Mouse (Mus musculus) embryonic facial prominence, embryonic 15.5 days (tissue): ENCODE results near the gene Rora. TPM values are rescaled to one million over a fixed set of nuclear protein-coding genes. Genes with fewer than 3 reads are reported as not detected.
A peak's percentile ranks its signal among the peaks of the same experiment; 100 is the strongest.

Source experiments
- ATAC-seq: fragments of 200-750 bp; cut with Nextera tagmentation; 2 replicates; pipeline ENCODE4 v1.8.0; 2017; ENCODE audit warnings: low read depth, moderate TSS enrichment; ENCODE audit not compliant: insufficient number of reproducible peaks, low FRiP score, low TSS enrichment
- H3K27ac ChIP-seq: fragments of 300-500 bp; sonication (generic); replicated peaks from 2 replicates; pipeline ENCODE4 v1.5.1; 2015; ENCODE audit warnings: mild to moderate bottlenecking, inconsistent platforms
- H3K27me3 ChIP-seq: fragments of 300-500 bp; sonication (generic); 2 replicates; pipeline ENCODE4 v1.6.1; 2015; ENCODE audit warnings: inconsistent platforms
- H3K36me3 ChIP-seq: fragments of 300-500 bp; sonication (generic); 2 replicates; pipeline ENCODE4 v1.6.1; 2015; ENCODE audit warnings: mild to moderate bottlenecking, inconsistent platforms
- H3K4me1 ChIP-seq: fragments of 300-500 bp; sonication (generic); 2 replicates; pipeline ENCODE4 v1.6.1; 2015; ENCODE audit warnings: inconsistent platforms
- H3K4me2 ChIP-seq: fragments of 300-500 bp; sonication (generic); replicated peaks from 2 replicates; pipeline ENCODE4 v1.6.1; 2015; ENCODE audit warnings: mild to moderate bottlenecking, inconsistent platforms
- H3K4me3 ChIP-seq: fragments of 300-500 bp; sonication (generic); replicated peaks from 2 replicates; pipeline ENCODE4 v1.5.1; 2015; ENCODE audit warnings: mild to moderate bottlenecking, inconsistent platforms
- H3K9ac ChIP-seq: fragments of 300-500 bp; sonication (generic); 2 replicates; pipeline ENCODE4 v1.6.1; 2015; ENCODE audit warnings: inconsistent platforms
- H3K9me3 ChIP-seq: fragments of 300-500 bp; sonication (generic); replicated peaks from 2 replicates; pipeline ENCODE4 v1.6.1; 2016; ENCODE audit warnings: inconsistent platforms
- WGBS: fragments of 180-500 bp; shearing (Covaris S2); methylation state at CpG from one replicate; pipeline ENCODE4 v1.1.7; 2015; 5-methylcytosine and 5-hydroxymethylcytosine counted together
- polyA plus RNA-seq: library from polyadenylated mRNA; unstranded; fragments of >200 nt; fragmentation: Nextera tagmentation; extraction: Ambion mirVana; gene quantifications from 2 replicates; pipeline ENCODE4 v1.2.1, GENCODE M21; 2015

Rora gene
- polyA plus RNA-seq, 1 experiment from 2014 or later, result 27.3 TPM

DNA sequence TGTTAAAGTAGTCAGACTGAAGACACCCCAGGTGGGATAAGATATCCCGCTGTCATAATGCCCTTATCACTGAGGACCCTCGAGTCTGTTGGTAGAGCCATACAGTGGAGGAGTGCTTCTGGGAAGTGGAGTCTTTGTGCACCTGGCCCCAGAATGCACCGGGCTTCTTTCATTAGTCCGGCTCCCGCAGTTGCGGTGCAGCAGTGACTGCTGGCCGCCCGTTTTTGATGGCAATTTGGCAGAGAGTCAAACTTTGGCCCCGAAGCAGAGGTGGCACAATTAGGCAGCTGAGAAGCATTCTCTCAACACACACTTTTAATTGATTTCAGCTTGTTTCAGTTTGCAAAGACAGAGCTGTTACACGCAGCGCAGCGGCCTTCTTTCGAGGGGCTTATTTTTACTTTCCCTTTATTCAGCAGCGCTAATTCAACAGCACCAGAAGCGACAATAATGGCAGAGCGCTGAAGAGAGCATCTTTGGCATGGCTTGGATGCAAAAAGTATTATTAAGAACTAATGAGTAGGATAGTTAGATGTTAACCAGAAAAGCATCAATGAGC lies 138.5 kb downstream of the Rora start:
- 55% methylated on average over 16 of the region's 16 CpGs for WGBS
- no peak overlapping the region for H3K9ac ChIP-seq
- H3K4me3 ChIP-seq, result no peak overlapping the region
- no peaks in the 10 kb centered on the region; the same call in 1 of the 2 replicates for H3K27me3 ChIP-seq
- ATAC-seq, result no peak
- no peaks in the 10 kb centered on the region for H3K9me3 ChIP-seq
- H3K4me1 ChIP-seq, result peaks cover 36% of the 10 kb centered on the region
- no peak overlapping the region for H3K27ac ChIP-seq
- peak overlapping the region; percentile 24; the same call in 1 of the 2 replicates for H3K4me2 ChIP-seq
- H3K36me3 ChIP-seq, result no peaks in the 10 kb centered on the region

DNA sequence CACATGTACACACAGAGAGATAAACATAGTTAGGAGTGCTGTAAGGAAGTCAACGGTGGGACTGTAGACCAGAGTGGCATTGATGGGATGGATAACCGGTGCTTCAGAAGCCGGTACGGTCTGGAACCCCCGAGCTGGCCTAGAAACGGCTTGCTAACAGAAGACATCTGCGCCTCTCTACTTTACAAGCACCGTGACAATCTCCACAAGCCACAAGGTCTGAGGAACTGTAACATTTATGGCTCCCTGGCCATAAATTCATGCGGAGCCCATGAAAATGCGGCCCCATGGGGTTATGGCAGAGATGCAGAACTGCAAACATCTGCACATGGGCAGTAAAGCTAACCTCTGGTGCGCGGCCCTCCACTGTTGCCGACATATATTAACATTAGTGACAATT lies 141.7 kb downstream of the Rora start:
- no peaks in the 10 kb centered on the region; the same call in 1 of the 2 replicates for H3K27me3 ChIP-seq
- H3K9me3 ChIP-seq, result no peaks in the 10 kb centered on the region
- no peak overlapping the region for H3K27ac ChIP-seq
- no peak for ATAC-seq
- H3K4me1 ChIP-seq, result peaks cover 25% of the 10 kb centered on the region
- H3K4me2 ChIP-seq, result no peak overlapping the region
- 49% methylated on average over 13 of the region's 13 CpGs for WGBS
- H3K9ac ChIP-seq, result no peak overlapping the region
- no peak overlapping the region for H3K4me3 ChIP-seq
- no peaks in the 10 kb centered on the region for H3K36me3 ChIP-seq

DNA sequence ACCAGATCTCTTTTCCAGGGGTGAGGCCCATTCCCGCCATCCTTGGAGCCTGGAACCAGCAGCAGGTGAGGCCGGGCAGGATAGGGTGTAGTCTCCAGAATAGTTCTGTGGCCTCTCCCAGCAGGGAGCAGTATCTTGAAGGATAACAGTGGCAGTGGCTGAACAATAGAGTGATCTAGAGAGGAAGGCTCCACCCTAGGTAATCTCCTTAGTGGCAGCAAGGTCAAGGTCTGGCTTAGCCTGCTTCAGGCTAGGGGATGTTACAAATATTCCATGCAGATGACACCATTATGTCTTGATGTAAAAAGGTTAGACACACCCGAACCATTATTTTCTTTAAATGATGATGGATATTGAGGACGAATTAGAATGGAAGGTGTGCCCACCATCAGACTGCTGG lies 144.6 kb downstream of the Rora start:
- H3K4me3 ChIP-seq, result no peak overlapping the region
- H3K9ac ChIP-seq, result no peak overlapping the region
- ATAC-seq, result no peak

GRCm38 (mm10) chr9:68799065-68799464 lies 145.5 kb downstream of the Rora start:
- Histone ChIP-seq H3K27ac (no peak overlapping the region), H3K4me3 (no peak overlapping the region), H3K9me3 (no peaks in the 10 kb centered on the region), H3K9ac (no peak overlapping the region), H3K36me3 (no peaks in the 10 kb centered on the region), H3K4me1 (peaks cover 11% of the 10 kb centered on the region), H3K4me2 (no peak overlapping the region), H3K27me3 (no peaks in the 10 kb centered on the region)
- ATAC-seq, result no peak
- 57% methylated on average over 6 of the region's 6 CpGs for WGBS

More for the DNA sequence above, 144.6 kb downstream of the Rora start:
- 89% methylated on average over 4 of the region's 4 CpGs for WGBS
- H3K27me3 ChIP-seq, result no peaks in the 10 kb centered on the region; the same call in 1 of the 2 replicates
- no peak overlapping the region for H3K27ac ChIP-seq
- H3K9me3 ChIP-seq, result no peaks in the 10 kb centered on the region
- H3K4me2 ChIP-seq, result no peak overlapping the region
- H3K4me1 ChIP-seq, result peaks cover 11% of the 10 kb centered on the region
- no peaks in the 10 kb centered on the region for H3K36me3 ChIP-seq

GRCm38 (mm10) chr9:68804229-68804628 lies 150.6 kb downstream of the Rora start:
- no peaks in the 10 kb centered on the region for H3K27me3 ChIP-seq
- H3K9me3 ChIP-seq, result no peaks in the 10 kb centered on the region
- no peak overlapping the region for H3K9ac ChIP-seq
- 71% methylated on average over 6 of the region's 6 CpGs for WGBS
- H3K27ac ChIP-seq, result no peak overlapping the region
- H3K36me3 ChIP-seq, result no peaks in the 10 kb centered on the region
- 0 out of 2 replicates have a peak, but pooled peaks cover 7% of the 10 kb centered on the region for H3K4me1 ChIP-seq
- ATAC-seq, result no peak
- no peak overlapping the region for H3K4me2 ChIP-seq
- no peak overlapping the region for H3K4me3 ChIP-seq

DNA sequence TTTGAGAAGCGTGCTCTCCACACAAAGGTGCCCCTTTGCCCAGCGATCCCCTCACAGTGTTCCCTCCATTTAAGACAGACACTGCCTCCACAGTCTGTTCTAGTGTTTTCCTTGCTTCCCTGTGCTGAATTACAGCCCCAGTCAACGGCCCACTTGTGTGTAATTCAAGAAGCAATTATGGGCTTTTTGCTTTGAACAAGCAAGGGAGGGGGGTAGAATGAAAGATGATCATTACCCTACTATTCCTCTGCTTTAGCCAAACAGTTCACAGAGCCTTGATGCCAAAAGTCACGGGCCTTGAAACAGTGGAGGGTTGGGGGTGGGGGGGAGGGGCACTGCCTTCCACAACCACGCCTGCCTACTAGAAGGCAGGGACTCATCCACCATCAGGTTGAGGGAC lies 152.2 kb downstream of the Rora start:
- no peaks in the 10 kb centered on the region for H3K27me3 ChIP-seq
- ATAC-seq, result no peak
- H3K9ac ChIP-seq, result no peak overlapping the region
- WGBS, result 28% methylated on average over 5 of the region's 5 CpGs
- H3K4me2 ChIP-seq, result no peak overlapping the region
- no peak overlapping the region for H3K4me3 ChIP-seq
- no peaks in the 10 kb centered on the region for H3K36me3 ChIP-seq
- no peaks in the 10 kb centered on the region for H3K9me3 ChIP-seq
- H3K4me1 ChIP-seq, result peaks cover 11% of the 10 kb centered on the region; the same call in 1 of the 2 replicates
- no peak overlapping the region for H3K27ac ChIP-seq

DNA sequence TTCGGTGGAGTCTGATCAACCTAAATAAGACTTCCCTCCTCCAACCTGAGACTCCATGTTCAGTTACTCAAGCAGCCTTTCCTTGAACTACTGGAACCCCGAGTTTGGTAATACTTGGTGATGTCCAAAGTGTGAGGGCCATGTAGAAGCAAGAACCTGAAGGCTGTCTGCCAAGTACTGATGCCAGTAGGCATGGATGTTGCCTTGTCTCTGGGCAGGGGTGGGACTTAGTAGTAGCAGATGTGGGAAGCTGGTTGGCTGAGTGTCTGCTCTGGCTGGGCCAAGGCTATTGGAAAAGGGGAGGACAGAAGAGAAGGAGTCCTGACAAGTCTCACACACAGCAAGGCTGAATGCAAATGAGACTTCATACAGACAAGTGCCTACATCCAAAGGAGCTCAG lies 154.1 kb downstream of the Rora start:
- 95% methylated on average over 2 of the region's 2 CpGs for WGBS

GRCm38 (mm10) chr9:68809536-68809935 lies 155.9 kb downstream of the Rora start:
- no peaks in the 10 kb centered on the region for H3K36me3 ChIP-seq
- H3K4me1 ChIP-seq, result peaks cover 28% of the 10 kb centered on the region
- ATAC-seq, result no peak
- no peaks in the 10 kb centered on the region for H3K27me3 ChIP-seq
- H3K4me2 ChIP-seq, result no peak overlapping the region
- no peak overlapping the region for H3K9ac ChIP-seq
- H3K4me3 ChIP-seq, result no peak overlapping the region
- no peak overlapping the region for H3K27ac ChIP-seq
- H3K9me3 ChIP-seq, result no peaks in the 10 kb centered on the region
- WGBS, result 57% methylated on average over 5 of the region's 5 CpGs

More for the DNA sequence above, 154.1 kb downstream of the Rora start:
- no peak overlapping the region for H3K4me3 ChIP-seq
- no peak overlapping the region for H3K9ac ChIP-seq
- H3K4me2 ChIP-seq, result no peak overlapping the region
- no peaks in the 10 kb centered on the region for H3K9me3 ChIP-seq
- no peak overlapping the region for H3K27ac ChIP-seq
- ATAC-seq, result no peak
- H3K36me3 ChIP-seq, result no peaks in the 10 kb centered on the region
- no peaks in the 10 kb centered on the region for H3K27me3 ChIP-seq
- peaks cover 17% of the 10 kb centered on the region; the same call in 1 of the 2 replicates for H3K4me1 ChIP-seq

DNA sequence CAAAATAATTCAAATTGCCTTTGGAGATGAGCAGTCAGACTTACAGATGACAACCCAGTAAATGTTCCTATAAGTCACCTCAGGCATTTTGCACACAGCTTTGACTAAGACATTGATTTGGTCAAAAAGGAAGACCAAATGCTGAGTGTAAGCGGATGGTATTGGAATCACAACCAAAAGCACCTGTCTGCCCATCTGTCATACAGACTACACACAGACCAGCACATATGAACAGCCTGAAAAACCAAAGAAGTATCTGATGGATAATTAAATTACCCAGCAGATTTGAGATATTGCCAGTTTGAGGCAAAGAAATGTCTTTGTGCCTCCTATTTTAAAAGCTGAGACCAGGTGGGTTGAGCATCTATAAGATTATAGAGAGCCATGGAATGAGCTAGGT lies 161.1 kb downstream of the Rora start:
- ATAC-seq, result no peak
- peaks cover 25% of the 10 kb centered on the region for H3K4me1 ChIP-seq
- no peak overlapping the region for H3K27ac ChIP-seq
- H3K9ac ChIP-seq, result no peak overlapping the region
- no peak overlapping the region for H3K4me3 ChIP-seq
- 93% methylated on average over 1 of the region's 1 CpGs for WGBS
- no peaks in the 10 kb centered on the region for H3K27me3 ChIP-seq
- H3K36me3 ChIP-seq, result no peaks in the 10 kb centered on the region
- H3K9me3 ChIP-seq, result no peaks in the 10 kb centered on the region
- no peak overlapping the region for H3K4me2 ChIP-seq

GRCm38 (mm10) chr9:68815877-68816276 lies 162.3 kb downstream of the Rora start:
- 61% methylated on average over 9 of the region's 9 CpGs for whole genome bisulfite sequencing
- Histone ChIP-seq H3K4me2 (no peak overlapping the region), H3K4me1 (peaks cover 24% of the 10 kb centered on the region), H3K9ac (no peak overlapping the region), H3K36me3 (no peaks in the 10 kb centered on the region), H3K9me3 (no peaks in the 10 kb centered on the region), H3K27me3 (no peaks in the 10 kb centered on the region), H3K4me3 (no peak overlapping the region), H3K27ac (no peak overlapping the region)
- ATAC-seq, result no peak

DNA sequence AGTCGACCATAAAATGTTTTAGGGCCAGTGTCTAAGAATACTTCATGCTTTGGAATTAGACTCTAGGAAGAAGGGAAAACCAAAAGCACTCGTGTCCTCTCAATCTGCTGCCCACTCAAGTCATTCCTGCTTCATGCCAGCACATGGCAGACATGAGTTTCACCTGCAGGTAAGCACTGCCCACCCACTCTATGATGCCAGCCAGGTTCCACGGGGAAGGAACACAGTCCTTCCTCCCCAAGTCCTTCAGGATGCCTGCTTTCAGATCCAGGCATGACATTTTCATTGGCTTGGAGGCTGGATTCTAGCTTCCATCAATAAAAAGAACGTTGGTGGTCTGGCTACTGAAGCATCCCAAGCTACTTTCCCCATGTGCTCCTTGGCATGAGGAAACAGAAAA lies 166.4 kb downstream of the Rora start:
- WGBS, result 72% methylated on average over 4 of the region's 4 CpGs
- peaks cover 13% of the 10 kb centered on the region; the same call in 1 of the 2 replicates for H3K4me1 ChIP-seq
- no peak overlapping the region for H3K9ac ChIP-seq
- H3K4me2 ChIP-seq, result no peak overlapping the region
- no peak overlapping the region for H3K27ac ChIP-seq
- no peaks in the 10 kb centered on the region for H3K27me3 ChIP-seq
- H3K4me3 ChIP-seq, result no peak overlapping the region
- no peak for ATAC-seq
- no peaks in the 10 kb centered on the region for H3K36me3 ChIP-seq
- no peaks in the 10 kb centered on the region for H3K9me3 ChIP-seq

DNA sequence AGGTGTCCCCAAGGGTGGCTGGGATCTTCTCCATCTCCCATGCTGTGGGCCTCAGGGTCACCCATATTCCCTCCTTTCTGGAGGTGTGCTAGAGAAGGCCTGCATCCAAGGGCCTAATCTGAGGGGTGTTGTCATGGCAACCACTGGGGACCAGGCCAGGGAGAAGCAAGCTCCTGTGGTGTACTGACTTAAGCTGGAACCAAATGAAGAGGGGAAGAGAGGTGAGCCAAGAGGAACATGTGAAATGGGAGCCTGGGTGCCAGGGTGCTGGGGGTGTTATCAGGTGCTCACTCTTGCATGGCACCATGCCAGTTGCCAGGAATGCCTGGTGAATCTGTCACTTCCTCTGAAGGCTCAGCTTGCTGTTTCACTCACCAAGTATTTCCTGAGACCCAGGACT lies 166.9 kb downstream of the Rora start:
- Histone ChIP-seq H3K9me3 (no peaks in the 10 kb centered on the region), H3K27ac (no peak overlapping the region), H3K4me3 (no peak overlapping the region), H3K4me1 (peaks cover 13% of the 10 kb centered on the region; the same call in 1 of the 2 replicates), H3K9ac (no peak overlapping the region), H3K27me3 (no peaks in the 10 kb centered on the region), H3K36me3 (no peaks in the 10 kb centered on the region), H3K4me2 (no peak overlapping the region)
- no peak for ATAC-seq
